Mouse (Mus musculus) forebrain, embryonic 15.5 days (tissue): ENCODE measurements around the gene Tgfb1. TPM values are rescaled to one million over a fixed set of nuclear protein-coding genes. Genes with fewer than 3 reads are reported as not detected.

ENCODE experiments used
- ATAC-seq: fragments of 200-750 bp; cut with Nextera tagmentation; replicated peaks from 2 replicates; pipeline ENCODE4 v1.8.0; 2017; ENCODE audit warnings: mild to moderate bottlenecking, moderate TSS enrichment, moderate library complexity
- H3K27ac ChIP-seq: fragments of 300-500 bp; sonication (generic); replicated peaks from 2 replicates; pipeline ENCODE4 v1.5.1; 2015; ENCODE audit warnings: mild to moderate bottlenecking, inconsistent platforms
- H3K27me3 ChIP-seq: fragments of 300-500 bp; sonication (generic); 2 replicates; pipeline ENCODE4 v1.6.1; 2015; ENCODE audit warnings: inconsistent platforms
- H3K36me3 ChIP-seq: fragments of 300-500 bp; sonication (generic); 2 replicates; pipeline ENCODE4 v1.6.1; 2015; ENCODE audit warnings: mild to moderate bottlenecking, inconsistent platforms
- H3K4me1 ChIP-seq: fragments of 300-500 bp; sonication (generic); 2 replicates; pipeline ENCODE4 v1.6.1; 2015; ENCODE audit warnings: inconsistent platforms
- H3K4me2 ChIP-seq: fragments of 300-500 bp; sonication (generic); replicated peaks from 2 replicates; pipeline ENCODE4 v1.6.1; 2015; ENCODE audit warnings: mild to moderate bottlenecking, inconsistent platforms
- H3K4me3 ChIP-seq: fragments of 300-500 bp; sonication (generic); 2 replicates; pipeline ENCODE4 v1.5.1; 2015; ENCODE audit warnings: mild to moderate bottlenecking, inconsistent platforms
- H3K9ac ChIP-seq: fragments of 300-500 bp; sonication (generic); replicated peaks from 2 replicates; pipeline ENCODE4 v1.6.1; 2015; ENCODE audit warnings: mild to moderate bottlenecking, inconsistent platforms
- H3K9me3 ChIP-seq: fragments of 300-500 bp; sonication (generic); 2 replicates; pipeline ENCODE4 v1.6.1; 2016; ENCODE audit warnings: inconsistent platforms
- WGBS: fragments of 180-500 bp; shearing (Covaris S2); methylation state at CpG from one replicate; pipeline ENCODE4 v1.1.7; 2015; ENCODE audit warnings: mixed read lengths; 5-methylcytosine and 5-hydroxymethylcytosine counted together
- polyA plus RNA-seq: library from polyadenylated mRNA; unstranded; fragments of >200 nt; fragmentation: Nextera tagmentation; extraction: Ambion mirVana; gene quantifications from 2 replicates; pipeline ENCODE4 v1.2.1, GENCODE M21; 2015

Gene Tgfb1
- polyA plus RNA-seq, 1 experiment from 2014 or later, result 0.62 TPM

GRCm38 (mm10) chr7:25754439-25754737 lies 67.6 kb downstream of the Tgfb1 start:
- Histone ChIP-seq H3K4me1 (peaks cover 24% of the 10 kb centered on the region), H3K27ac (peak overlapping the region; percentile 98), H3K9ac (peak overlapping the region; percentile 94), H3K36me3 (peaks cover 19% of the 10 kb centered on the region), H3K4me2 (peak overlapping the region; percentile 92), H3K4me3 (peak overlapping the region; percentile 85), H3K9me3 (no peaks in the 10 kb centered on the region), H3K27me3 (no peaks in the 10 kb centered on the region)
- no peak for ATAC-seq
- WGBS, result 1% methylated on average over 30 of the region's 30 CpGs

Other genes starting within 250 kb of the Tgfb1 start
- gene Ceacam1, start 209.4 kb upstream of the Tgfb1 start, polyA plus RNA-seq, result 0.55 and 0.92 TPM in 2 replicates
- 0.10 and 0.23 TPM in 2 replicates for gene Ceacam2, start 147.1 kb upstream of the Tgfb1 start, polyA plus RNA-seq
- gene Erich4, start 71.1 kb upstream of the Tgfb1 start, polyA plus RNA-seq, result not detected in 2 replicates
- 32.1 and 36.3 TPM in 2 replicates for gene Dmac2, start 67.6 kb upstream of the Tgfb1 start, polyA plus RNA-seq
- 0.38 and 0.50 TPM in 2 replicates for gene B3gnt8, start 60.3 kb upstream of the Tgfb1 start, polyA plus RNA-seq
- gene Bckdha, start 28.0 kb upstream of the Tgfb1 start, polyA plus RNA-seq, result 57.8 and 62.1 TPM in 2 replicates
- 50.5 and 51.8 TPM in 2 replicates for gene Exosc5, start 27.8 kb upstream of the Tgfb1 start, polyA plus RNA-seq
- gene Tmem91, start 11.8 kb upstream of the Tgfb1 start, polyA plus RNA-seq, result 14.4 and 17.0 TPM in 2 replicates
- 39.2 and 39.4 TPM in 2 replicates for gene B9d2, start 6.2 kb upstream of the Tgfb1 start, polyA plus RNA-seq
- gene Ccdc97, start 32.1 kb downstream of the Tgfb1 start, polyA plus RNA-seq, result 29.3 and 32.4 TPM in 2 replicates
- gene Hnrnpul1, start 67.8 kb downstream of the Tgfb1 start, polyA plus RNA-seq, result 51.8 and 53.5 TPM in 2 replicates
- 16.5 and 17.7 TPM in 2 replicates for gene Axl, start 101.7 kb downstream of the Tgfb1 start, polyA plus RNA-seq
- gene Cyp2s1, start 129.9 kb downstream of the Tgfb1 start, polyA plus RNA-seq, result 0.61 and 1.1 TPM in 2 replicates
- gene Cyp2b10, start 210.6 kb downstream of the Tgfb1 start, polyA plus RNA-seq, result not detected in 2 replicates